Comparison of ENCODE assay signal across 11 mouse cellular contexts in genomic region chr13:51917658-51918057, GRCm38 (mm10).
DNase-seq lines count a peak whose midpoint lies in the region; ATAC-seq lines count a peak whose summit lies in the region.
"Had no signal": no experiment of that assay in that cellular context is flagged by ENCODE, and none has a peak within 500 bp of the region (broad histone marks: within the 10 kb centered on the region; RNA-seq: fewer than 3 reads in every experiment).

No protein-coding gene starts in this region.

- H3K27me3 ChIP-seq in embryonic facial prominence, embryonic 10.5 days (replicated peaks; ENCODE audit: low read depth, poor library complexity, severe bottlenecking): peaks cover 97% of the 10 kb centered on the region
- H3K27me3 ChIP-seq in hindbrain, embryonic 14.5 days (ENCODE audit: control insufficient read depth, insufficient read depth, low read length): 0 out of 2 replicates have a peak, but pooled peaks cover 8% of the 10 kb centered on the region
- H3K27me3 ChIP-seq in intestine, embryonic 16.5 days (replicated peaks; ENCODE audit: control insufficient read depth, insufficient read depth, low read length): 0 out of 2 replicates have a peak, but pooled peaks cover 3% of the 10 kb centered on the region

- H3K4me1 ChIP-seq in embryonic facial prominence, embryonic 10.5 days: peaks cover 61% of the 10 kb centered on the region
- peaks cover 51% of the 10 kb centered on the region for H3K4me1 ChIP-seq in hindbrain, embryonic 14.5 days (replicated peaks; ENCODE audit: control insufficient read depth, insufficient read depth, low read length)
- peaks cover 30% of the 10 kb centered on the region for H3K4me1 ChIP-seq in intestine, embryonic 16.5 days (ENCODE audit: control insufficient read depth, insufficient read depth, low read length)

- peak; percentile 26 for DNase-seq in cerebellum, adult 9-10 months
- no peak for DNase-seq in cerebellum, adult 11 months
- DNase-seq in embryonic facial prominence, embryonic 10.5 days (ENCODE audit: low spot score): peak; percentile 23
- peak; percentile 70 for DNase-seq in hindbrain, embryonic 14.5 days (ENCODE audit: low spot score)
- peak; percentile 30 for DNase-seq in neural tube, embryonic 10.5 days (ENCODE audit: extremely low spot score, low spot score)
- DNase-seq in frontal cortex, postnatal 36 days (ENCODE audit: low spot score in 2 of 2): no peak
- no peak for DNase-seq in spleen, postnatal 4 days (ENCODE audit: low spot score in 2 of 2)
- DNase-seq: adrenal gland, postnatal 25 days; lung, postnatal 36 days had no signal

- no peaks in the 10 kb centered on the region for H3K36me3 ChIP-seq in embryonic facial prominence, embryonic 10.5 days (replicated peaks)
- H3K36me3 ChIP-seq in hindbrain, embryonic 14.5 days (replicated peaks; ENCODE audit: control insufficient read depth, insufficient read depth): no peaks in the 10 kb centered on the region
- H3K36me3 ChIP-seq in intestine, embryonic 16.5 days (ENCODE audit: control insufficient read depth, insufficient read depth, low read length): no peaks in the 10 kb centered on the region
- H3K36me3 ChIP-seq: heart, embryonic 15.5 days had no signal

- H3K27ac ChIP-seq in embryonic facial prominence, embryonic 10.5 days (replicated peaks): peak overlapping the region; percentile 82
- peak overlapping the region; percentile 74 for H3K27ac ChIP-seq in hindbrain, embryonic 14.5 days
- H3K27ac ChIP-seq in intestine, embryonic 16.5 days (ENCODE audit: low read length): no peak overlapping the region
- H3K27ac ChIP-seq: heart, embryonic 15.5 days had no signal

- H3K4me2 ChIP-seq in hindbrain, embryonic 14.5 days (replicated peaks): no peak overlapping the region
- H3K4me2 ChIP-seq in intestine, embryonic 16.5 days (ENCODE audit: low read depth, low read length): no peak overlapping the region
- H3K4me2 ChIP-seq: heart, embryonic 15.5 days had no signal

- no peak overlapping the region for H3K4me3 ChIP-seq in embryonic facial prominence, embryonic 10.5 days
- H3K4me3 ChIP-seq in hindbrain, embryonic 14.5 days (replicated peaks; ENCODE audit: low read length): no peak overlapping the region
- no peak overlapping the region for H3K4me3 ChIP-seq in intestine, embryonic 16.5 days (ENCODE audit: low read length)
- H3K4me3 ChIP-seq: heart, embryonic 15.5 days had no signal

- H3K9ac ChIP-seq in hindbrain, embryonic 14.5 days: no peak overlapping the region
- no peak overlapping the region for H3K9ac ChIP-seq in intestine, embryonic 16.5 days (ENCODE audit: low read depth, low read length)
- H3K9ac ChIP-seq: heart, embryonic 15.5 days had no signal

- WGBS in embryonic facial prominence, embryonic 10.5 days: 35% methylated on average over 7 of the region's 7 CpGs
- 23% methylated on average over 7 of the region's 7 CpGs for WGBS in hindbrain, embryonic 14.5 days
- WGBS in intestine, embryonic 16.5 days: 66% methylated on average over 7 of the region's 7 CpGs

- H3K9me3 ChIP-seq in embryonic facial prominence, embryonic 10.5 days: no peaks in the 10 kb centered on the region
- no peaks in the 10 kb centered on the region for H3K9me3 ChIP-seq in hindbrain, embryonic 14.5 days (ENCODE audit: control insufficient read depth, low read length)
- H3K9me3 ChIP-seq in intestine, embryonic 16.5 days (ENCODE audit: control insufficient read depth, low read length): no peaks in the 10 kb centered on the region
- H3K9me3 ChIP-seq: heart, embryonic 15.5 days had no signal

- ATAC-seq in hindbrain, embryonic 14.5 days (ENCODE audit: low FRiP score): peak; percentile 41
- ATAC-seq in intestine, embryonic 16.5 days: no peak

Comparison
In these comparisons a context has a peak if more than half of its experiments do, and no peak if none do; other contexts are left out.
1. DNase-seq: peak in cerebellum, adult 9-10 months (single experiment), embryonic facial prominence, embryonic 10.5 days (single experiment), hindbrain, embryonic 14.5 days (single experiment) and neural tube, embryonic 10.5 days (single experiment); none in cerebellum, adult 11 months (single experiment), frontal cortex, postnatal 36 days (0 of 2) and spleen, postnatal 4 days (0 of 2).